Mouse (Mus musculus): ENCODE data around the gene Ift172.

The Ift172 gene

GRCm38 (mm10) chr5:31257616-31258015 is 33.3 kb downstream of the Ift172 start:
- no peak for DNase-seq (ENCODE audit: low read depth, low spot score)

- no peak for DNase-seq (ENCODE audit: low read depth, low spot score)
Measured at GRCm38 (mm10) chr5:31255971-31256370, 34.9 kb downstream of the Ift172 start.

- DNase-seq (ENCODE audit: low read depth, low spot score): no peak
Measured at GRCm38 (mm10) chr5:31255381-31255780, 35.5 kb downstream of the Ift172 start.

GRCm38 (mm10) chr5:31254901-31255300 is 36.0 kb downstream of the Ift172 start:
- DNase-seq (ENCODE audit: low read depth, low spot score): no peak

GRCm38 (mm10) chr5:31254452-31254851 is 36.5 kb downstream of the Ift172 start:
- DNase-seq (ENCODE audit: low read depth, low spot score): peak; percentile 30

- no peak for DNase-seq (ENCODE audit: low read depth, low spot score)
Measured at GRCm38 (mm10) chr5:31253806-31254205, 37.1 kb downstream of the Ift172 start.

- DNase-seq (ENCODE audit: low read depth, low spot score): peak; percentile 21
Measured at GRCm38 (mm10) chr5:31252795-31253545, 37.9 kb downstream of the Ift172 start.

- peak; percentile 23 for DNase-seq (ENCODE audit: low read depth, low spot score)
Measured at GRCm38 (mm10) chr5:31252151-31252550, 38.8 kb downstream of the Ift172 start.

GRCm38 (mm10) chr5:31251541-31252101 is 39.3 kb downstream of the Ift172 start, which contains the start of gene Krtcap3:
Gene Krtcap3, plus strand, starts transcription at chr5:31251691.
- peak; percentile 82 for DNase-seq (ENCODE audit: low read depth, low spot score)

GRCm38 (mm10) chr5:31250716-31251115 is 40.2 kb downstream of the Ift172 start:
- DNase-seq (ENCODE audit: low read depth, low spot score): no peak

- DNase-seq (ENCODE audit: low read depth, low spot score): no peak
Measured at GRCm38 (mm10) chr5:31242191-31242590, 48.7 kb downstream of the Ift172 start.

GRCm38 (mm10) chr5:31241522-31242034 is 49.3 kb downstream of the Ift172 start:
- DNase-seq (ENCODE audit: low read depth, low spot score): no peak

- DNase-seq (ENCODE audit: low read depth, low spot score): peak; percentile 99
Measured at GRCm38 (mm10) chr5:31240637-31241521, 50.0 kb downstream of the Ift172 start, which contains the start of the genes Nrbp1 and Gm9970. Gene Nrbp1, plus strand, starts transcription at chr5:31240864. Gene Gm9970, minus strand, starts transcription at chr5:31241232.

GRCm38 (mm10) chr5:31226641-31227040 is 64.3 kb downstream of the Ift172 start:
- DNase-seq (ENCODE audit: low read depth, low spot score): no peak

- no peak for DNase-seq (ENCODE audit: low read depth, low spot score)
Measured at GRCm38 (mm10) chr5:31222696-31223095, 68.2 kb downstream of the Ift172 start.

GRCm38 (mm10) chr5:31221304-31221945 is 69.5 kb downstream of the Ift172 start:
- DNase-seq (ENCODE audit: low read depth, low spot score): peak; percentile 78

GRCm38 (mm10) chr5:31220448-31221303 is 70.2 kb downstream of the Ift172 start, which contains the start of gene Ppm1g:
Gene Ppm1g, minus strand, starts transcription at chr5:31220687.
- DNase-seq (ENCODE audit: low read depth, low spot score): peak; percentile 98

- DNase-seq (ENCODE audit: low read depth, low spot score): peak; percentile 82
Measured at GRCm38 (mm10) chr5:31219911-31220447, 70.9 kb downstream of the Ift172 start.

- no peak for DNase-seq (ENCODE audit: low read depth, low spot score)
Measured at GRCm38 (mm10) chr5:31219474-31219873, 71.4 kb downstream of the Ift172 start.

- peak; percentile 67 for DNase-seq (ENCODE audit: low read depth, low spot score)
Measured at GRCm38 (mm10) chr5:31219070-31219469, 71.8 kb downstream of the Ift172 start.

Data from ZHBTc4 (cell line).